Mouse (Mus musculus): ENCODE results near the gene Gpr21. TPM values are rescaled to one million over a fixed set of nuclear protein-coding genes. Genes with fewer than 3 reads are reported as not detected.
A peak's percentile ranks its signal among the peaks of the same experiment; 100 is the strongest.
"Not testable (repeated sequence)": the region's sequence is repeated elsewhere in the genome, so short reads cannot be mapped to it uniquely, and the experiment has no call there.

Gpr21 gene
- total RNA-seq (2021): under 1 TPM; 0.80 to 0.89 TPM
- long read RNA-seq, experiment 1: 0 reads
- long read RNA-seq, experiment 2: 0 reads

- no peak for DNase-seq (ENCODE audit: low spot score in 2 of 2)
These were observed at the start of gene Gpr21 for GRCm38 (mm10) chr2:37516030-37516710. TSS of gene Gpr21 (plus strand) at chr2:37516332.

GRCm38 (mm10) chr2:37479559-37479958 is 36.6 kb upstream of the Gpr21 start:
- no peak for DNase-seq (ENCODE audit: low spot score in 2 of 2)

GRCm38 (mm10) chr2:37480039-37480438 is 36.1 kb upstream of the Gpr21 start:
- DNase-seq (ENCODE audit: low spot score in 2 of 2): no peak

- DNase-seq (ENCODE audit: low spot score in 2 of 2): no peak
These were observed 32.0 kb upstream of the Gpr21 start for GRCm38 (mm10) chr2:37484165-37484564.

GRCm38 (mm10) chr2:37485370-37485769 is 30.8 kb upstream of the Gpr21 start:
- DNase-seq (ENCODE audit: low spot score in 2 of 2): peak; percentile 19 to 30

- no peak for DNase-seq (ENCODE audit: low spot score in 2 of 2)
These were observed 29.7 kb upstream of the Gpr21 start for GRCm38 (mm10) chr2:37486408-37486807.

GRCm38 (mm10) chr2:37488956-37489355 is 27.2 kb upstream of the Gpr21 start:
- no peak for DNase-seq (ENCODE audit: low spot score in 2 of 2)

- DNase-seq (ENCODE audit: low spot score in 2 of 2): no peak
These were observed 18.8 kb upstream of the Gpr21 start for GRCm38 (mm10) chr2:37497321-37497720.

- DNase-seq (ENCODE audit: low spot score in 2 of 2): not testable (repeated sequence)
These were observed 10.3 kb upstream of the Gpr21 start for GRCm38 (mm10) chr2:37505856-37506255.

GRCm38 (mm10) chr2:37511134-37511901 is 4.8 kb upstream of the Gpr21 start:
- DNase-seq (ENCODE audit: low spot score in 2 of 2): no peak

- DNase-seq (ENCODE audit: low spot score in 2 of 2): no peak
These were observed 860 bp downstream of the Gpr21 start for GRCm38 (mm10) chr2:37516922-37517462.

- DNase-seq (ENCODE audit: low spot score in 2 of 2): no peak
These were observed 2.6 kb downstream of the Gpr21 start for GRCm38 (mm10) chr2:37518561-37519285.

- DNase-seq (ENCODE audit: low spot score in 2 of 2): no peak
These were observed 3.1 kb downstream of the Gpr21 start for GRCm38 (mm10) chr2:37519286-37519640.

GRCm38 (mm10) chr2:37527587-37527986 is 11.5 kb downstream of the Gpr21 start:
- DNase-seq (ENCODE audit: low spot score in 2 of 2): no peak

- no peak for DNase-seq (ENCODE audit: low spot score in 2 of 2)
These were observed 13.3 kb downstream of the Gpr21 start for GRCm38 (mm10) chr2:37529397-37529796.

- no peak for DNase-seq (ENCODE audit: low spot score in 2 of 2)
These were observed 14.6 kb downstream of the Gpr21 start for GRCm38 (mm10) chr2:37530766-37531165.

- DNase-seq (ENCODE audit: low spot score in 2 of 2): no peak
These were observed 15.5 kb downstream of the Gpr21 start for GRCm38 (mm10) chr2:37531639-37532038.

- no peak for DNase-seq (ENCODE audit: low spot score in 2 of 2)
These were observed 33.3 kb downstream of the Gpr21 start for GRCm38 (mm10) chr2:37549346-37550012.

- no peak for DNase-seq (ENCODE audit: low spot score in 2 of 2)
These were observed 40.2 kb downstream of the Gpr21 start for GRCm38 (mm10) chr2:37556366-37556765.

- no peak for DNase-seq (ENCODE audit: low spot score in 2 of 2)
These were observed 49.4 kb downstream of the Gpr21 start for GRCm38 (mm10) chr2:37565579-37565978.

- no peak for DNase-seq (ENCODE audit: low spot score in 2 of 2)
These were observed 49.9 kb downstream of the Gpr21 start for GRCm38 (mm10) chr2:37566035-37566434.
